Mouse (Mus musculus) forebrain, embryonic 16.5 days (tissue): ENCODE results near the gene Map1lc3b. TPM values are rescaled to one million over a fixed set of nuclear protein-coding genes. Genes with fewer than 3 reads are reported as not detected.

Source experiments
- ATAC-seq: fragments of 200-750 bp; cut with Nextera tagmentation; 2 replicates; pipeline ENCODE4 v1.8.0; 2017; ENCODE audit warnings: mild to moderate bottlenecking, moderate library complexity
- H3K27ac ChIP-seq: fragments of 300-500 bp; sonication (generic); 2 replicates; pipeline ENCODE4 v1.5.1; 2014; ENCODE audit warnings: low read length, control low read depth
- H3K27me3 ChIP-seq: fragments of 300-500 bp; sonication (generic); replicated peaks from 2 replicates; pipeline ENCODE4 v1.6.1; 2014; ENCODE audit warnings: low read length; ENCODE audit not compliant: control insufficient read depth, insufficient read depth
- H3K36me3 ChIP-seq: fragments of 300-500 bp; sonication (generic); 2 replicates; pipeline ENCODE4 v1.6.1; 2014; ENCODE audit not compliant: control insufficient read depth, insufficient read depth
- H3K4me1 ChIP-seq: fragments of 300-500 bp; sonication (generic); replicated peaks from 2 replicates; pipeline ENCODE4 v1.6.1; 2014; ENCODE audit warnings: low read length; ENCODE audit not compliant: control insufficient read depth, insufficient read depth
- H3K4me2 ChIP-seq: fragments of 300-500 bp; sonication (generic); 2 replicates; pipeline ENCODE4 v1.6.1; 2014; ENCODE audit warnings: mild to moderate bottlenecking, low read length, control low read depth
- H3K4me3 ChIP-seq: fragments of 300-500 bp; sonication (generic); replicated peaks from 2 replicates; pipeline ENCODE4 v1.5.1; 2014; ENCODE audit warnings: mild to moderate bottlenecking, low read length, control low read depth
- H3K9ac ChIP-seq: fragments of 300-500 bp; sonication (generic); replicated peaks from 2 replicates; pipeline ENCODE4 v1.6.1; 2014; ENCODE audit warnings: low read depth, low read length, control low read depth
- H3K9me3 ChIP-seq: fragments of 300-500 bp; sonication (generic); 2 replicates; pipeline ENCODE4 v1.6.1; 2016; ENCODE audit warnings: low read length; ENCODE audit not compliant: control insufficient read depth
- WGBS: fragments of 180-500 bp; shearing (Covaris S2); extraction: QIAGEN DNeasy Blood & Tissue Kit; methylation state at CpG from one replicate; pipeline ENCODE4 v1.1.7; 2014; 5-methylcytosine and 5-hydroxymethylcytosine counted together
- polyA plus RNA-seq: library from polyadenylated mRNA; unstranded; fragments of >200 nt; fragmentation: Nextera tagmentation; extraction: Ambion mirVana; gene quantifications from 2 replicates; pipeline ENCODE4 v1.2.1, GENCODE M21; 2015

Map1lc3b gene
- polyA plus RNA-seq, 1 experiment from 2014 or later = 407 TPM

DNA sequence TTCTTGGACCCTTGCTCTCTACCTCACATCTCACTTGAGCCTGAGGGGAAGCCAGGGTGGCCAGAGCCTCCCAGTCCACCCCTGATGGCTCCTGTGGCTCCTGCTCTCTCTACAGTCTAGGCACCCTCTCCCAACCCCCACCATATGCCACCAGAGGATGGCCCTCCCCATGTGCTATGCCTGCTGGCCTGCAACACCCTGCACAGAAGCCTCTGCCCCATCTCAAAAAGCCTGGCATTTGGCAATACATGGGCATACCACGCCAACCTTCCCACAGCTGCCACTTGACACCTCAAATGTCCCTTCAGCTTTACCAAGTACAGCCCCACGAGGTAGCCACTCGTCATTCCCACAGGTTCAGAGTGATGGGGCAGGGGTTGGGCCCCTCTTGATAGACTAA, 52.6 kb downstream of the Map1lc3b start:
- ATAC-seq = no peak
- peak overlapping the region; percentile 58; the same call in 1 of the 2 replicates for H3K27ac ChIP-seq
- no peaks in the 10 kb centered on the region for H3K36me3 ChIP-seq
- no peak overlapping the region for H3K9ac ChIP-seq
- H3K4me3 ChIP-seq = no peak overlapping the region
- no peak overlapping the region for H3K4me2 ChIP-seq
- H3K27me3 ChIP-seq = no peaks in the 10 kb centered on the region
- 67% methylated on average over 3 of the region's 3 CpGs for WGBS
- H3K4me1 ChIP-seq = peaks cover 65% of the 10 kb centered on the region
- no peaks in the 10 kb centered on the region for H3K9me3 ChIP-seq

DNA sequence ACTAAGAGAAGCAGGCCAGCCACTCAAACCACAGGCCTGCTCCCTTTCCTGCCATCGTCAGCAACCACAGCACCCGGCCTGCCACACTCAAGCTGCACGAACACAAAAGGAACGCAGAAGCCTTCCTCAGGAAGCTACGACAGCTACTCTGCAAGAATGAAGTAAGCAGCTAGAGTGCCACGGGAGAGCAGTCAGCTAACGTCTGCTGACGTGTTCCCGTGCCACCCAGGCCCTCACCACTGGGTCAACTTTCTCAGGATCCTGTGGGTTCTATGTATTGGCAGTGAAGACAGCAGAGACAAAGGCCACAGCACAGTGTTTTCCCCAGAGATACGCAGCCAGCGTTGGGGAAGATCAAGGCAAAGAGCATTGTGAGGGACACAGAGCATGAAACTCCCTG, 53.2 kb downstream of the Map1lc3b start:
- Histone ChIP-seq H3K27ac (peak overlapping the region; percentile 58), H3K27me3 (no peaks in the 10 kb centered on the region), H3K9ac (no peak overlapping the region), H3K4me2 (no peak overlapping the region), H3K9me3 (no peaks in the 10 kb centered on the region), H3K36me3 (no peaks in the 10 kb centered on the region), H3K4me3 (no peak overlapping the region), H3K4me1 (peaks cover 69% of the 10 kb centered on the region)
- 52% methylated on average over 11 of the region's 11 CpGs for WGBS
- peak; percentile 44 for ATAC-seq

DNA sequence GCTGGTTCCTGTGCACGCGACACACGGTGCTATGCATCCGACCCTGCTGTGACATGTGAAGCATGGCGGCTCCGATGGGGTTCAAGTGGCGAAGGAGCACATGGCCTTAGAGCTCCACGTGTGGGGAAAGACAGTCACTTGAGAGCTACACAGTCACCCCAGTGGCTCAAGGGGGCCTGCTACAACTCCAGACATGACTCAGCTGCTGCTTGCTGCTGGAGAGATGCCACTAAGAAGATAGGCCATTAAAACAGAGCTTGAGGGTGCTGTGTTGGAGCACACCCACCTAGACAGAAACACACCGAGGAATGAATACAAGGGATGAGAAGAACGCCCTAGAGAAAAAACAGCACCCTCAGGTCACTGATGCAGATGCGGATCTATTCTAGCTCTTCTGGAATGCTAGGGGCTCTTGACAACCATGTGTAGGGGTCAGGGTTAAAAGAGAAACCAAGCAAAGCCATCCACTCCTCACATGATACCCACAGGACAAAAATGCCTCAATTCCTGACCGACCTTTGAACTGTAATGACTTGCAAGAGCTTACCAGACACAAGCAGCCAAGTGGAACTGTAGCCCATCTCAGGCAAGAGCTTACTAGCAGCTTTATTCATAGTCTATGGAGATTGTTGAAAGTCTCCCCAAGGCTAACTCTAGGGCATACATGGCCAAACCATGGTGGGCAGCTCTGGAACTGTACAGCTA, 57.5 kb downstream of the Map1lc3b start:
- no peak overlapping the region for H3K9ac ChIP-seq
- peaks cover 80% of the 10 kb centered on the region for H3K4me1 ChIP-seq
- WGBS = 83% methylated on average over 12 of the region's 12 CpGs

More for the DNA sequence above, 57.5 kb downstream of the Map1lc3b start:
- Histone ChIP-seq H3K4me2 (peak overlapping the region; percentile 99; the same call in 1 of the 2 replicates), H3K27ac (no peak overlapping the region), H3K36me3 (no peaks in the 10 kb centered on the region), H3K9me3 (no peaks in the 10 kb centered on the region), H3K4me3 (no peak overlapping the region), H3K27me3 (no peaks in the 10 kb centered on the region)
- ATAC-seq = no peak

Other genes starting within 250 kb of the Map1lc3b start
- not detected in 2 replicates for gene 1700018B08Rik, start 46.0 kb upstream of the Map1lc3b start, polyA plus RNA-seq
- 33.8 and 35.9 TPM in 2 replicates for gene Fbxo31, start 11.6 kb upstream of the Map1lc3b start, polyA plus RNA-seq
- 37.3 and 38.5 TPM in 2 replicates for gene Zcchc14, start 62.5 kb downstream of the Map1lc3b start, polyA plus RNA-seq
- gene Jph3, start 139.3 kb downstream of the Map1lc3b start, polyA plus RNA-seq = 93.4 and 95.3 TPM in 2 replicates
- gene Klhdc4, start 239.2 kb downstream of the Map1lc3b start, polyA plus RNA-seq = 45.8 and 51.5 TPM in 2 replicates